Mouse (Mus musculus) neural tube, embryonic 11.5 days (tissue): ENCODE data around the gene Iqcf6. TPM values are rescaled to one million over a fixed set of nuclear protein-coding genes. Genes with fewer than 3 reads are reported as not detected.

Experiments used
- ATAC-seq: fragments of 200-750 bp; cut with Nextera tagmentation; 2 replicates; pipeline ENCODE4 v1.8.0; 2017; ENCODE audit warnings: moderate number of reproducible peaks, mild to moderate bottlenecking, moderate TSS enrichment, moderate library complexity; ENCODE audit not compliant: insufficient read depth, low FRiP score, low TSS enrichment
- DNase-seq: peaks from one replicate; pipeline ENCODE4 v3.0.0-alpha.2; 2015; ENCODE audit warnings: low spot score
- H3K27ac ChIP-seq: fragments of 300-500 bp; sonication (generic); 2 replicates; pipeline ENCODE4 v1.5.1; 2014; ENCODE audit warnings: low read depth, mild to moderate bottlenecking, low read length
- H3K27me3 ChIP-seq: fragments of 300-500 bp; sonication (generic); 2 replicates; pipeline ENCODE4 v1.6.1; 2014; ENCODE audit warnings: mild to moderate bottlenecking, low read length, mixed read lengths; ENCODE audit not compliant: control insufficient read depth, insufficient read depth
- H3K36me3 ChIP-seq: fragments of 300-500 bp; sonication (generic); 2 replicates; pipeline ENCODE4 v1.6.1; 2014; ENCODE audit warnings: mild to moderate bottlenecking, low read length, moderate library complexity, mixed read lengths; ENCODE audit not compliant: control insufficient read depth, insufficient read depth
- H3K4me1 ChIP-seq: fragments of 300-500 bp; sonication (generic); 2 replicates; pipeline ENCODE4 v1.6.1; 2014; ENCODE audit warnings: low read length, mixed read lengths; ENCODE audit not compliant: control insufficient read depth, insufficient read depth
- H3K4me2 ChIP-seq: fragments of 300-500 bp; sonication (generic); 2 replicates; pipeline ENCODE4 v1.6.1; 2014; ENCODE audit warnings: low read depth, mild to moderate bottlenecking, moderate library complexity
- H3K4me3 ChIP-seq: fragments of 300-500 bp; sonication (generic); 2 replicates; pipeline ENCODE4 v1.5.1; 2014; ENCODE audit warnings: low read depth, low read length
- H3K9ac ChIP-seq: fragments of 300-500 bp; sonication (generic); 2 replicates; pipeline ENCODE4 v1.6.1; 2014; ENCODE audit warnings: mild to moderate bottlenecking, low read length
- H3K9me3 ChIP-seq: fragments of 300-500 bp; sonication (generic); 2 replicates; pipeline ENCODE4 v1.6.1; 2016; ENCODE audit warnings: low read length; ENCODE audit not compliant: control insufficient read depth
- WGBS: fragments of 180-500 bp; shearing (Covaris S2); extraction: QIAGEN DNeasy Blood & Tissue Kit; methylation state at CpG from one replicate; pipeline ENCODE4 v1.1.7; 2014; 5-methylcytosine and 5-hydroxymethylcytosine counted together
- polyA plus RNA-seq: library from polyadenylated mRNA; unstranded; fragments of >200 nt; fragmentation: Nextera tagmentation; extraction: Ambion mirVana; gene quantifications from 2 replicates; pipeline ENCODE4 v1.2.1, GENCODE M21; 2014

Iqcf6 gene
- polyA plus RNA-seq, 1 experiment from 2014 or later: not detected

- H3K4me3 ChIP-seq: no peak overlapping the region
- ATAC-seq (no peak), DNase-seq (no peak)
- peaks cover 6% of the 10 kb centered on the region for H3K4me1 ChIP-seq
- no peaks in the 10 kb centered on the region for H3K9me3 ChIP-seq
- 96% methylated on average over 1 of the region's 1 CpGs for WGBS
- H3K27me3 ChIP-seq: 0 out of 2 replicates have a peak, but pooled peaks cover 3% of the 10 kb centered on the region
- H3K36me3 ChIP-seq: peaks cover 2% of the 10 kb centered on the region
- no peak overlapping the region for H3K4me2 ChIP-seq
- peak overlapping the region; percentile 5; the same call in 1 of the 2 replicates for H3K27ac ChIP-seq
- no peak overlapping the region for H3K9ac ChIP-seq
These were observed 33.6 kb downstream of the Iqcf6 start for GRCm38 (mm10) chr9:106659935-106660334.

- ATAC-seq: no peak
- no peak for DNase-seq
- Histone ChIP-seq H3K4me2 (no peak overlapping the region), H3K4me1 (peaks cover 4% of the 10 kb centered on the region; the same call in 1 of the 2 replicates), H3K27me3 (no peaks in the 10 kb centered on the region), H3K36me3 (peaks cover 2% of the 10 kb centered on the region), H3K4me3 (no peak overlapping the region), H3K9me3 (no peaks in the 10 kb centered on the region), H3K9ac (no peak overlapping the region), H3K27ac (no peak overlapping the region)
- 70% methylated on average over 6 of the region's 6 CpGs for WGBS
These were observed 36.8 kb downstream of the Iqcf6 start for GRCm38 (mm10) chr9:106663200-106663599.

- DNase-seq (no peak), ATAC-seq (no peak)
- Histone ChIP-seq H3K36me3 (peaks cover 2% of the 10 kb centered on the region), H3K9me3 (no peaks in the 10 kb centered on the region), H3K27me3 (no peaks in the 10 kb centered on the region), H3K4me2 (no peak overlapping the region), H3K9ac (no peak overlapping the region), H3K4me1 (peaks cover 4% of the 10 kb centered on the region; the same call in 1 of the 2 replicates), H3K4me3 (no peak overlapping the region), H3K27ac (no peak overlapping the region; the same call in 1 of the 2 replicates)
- 76% methylated on average over 4 of the region's 4 CpGs for WGBS
These were observed 38.1 kb downstream of the Iqcf6 start for GRCm38 (mm10) chr9:106664433-106664832.

GRCm38 (mm10) chr9:106664856-106665255 is 38.5 kb downstream of the Iqcf6 start:
- H3K4me1 ChIP-seq: 0 out of 2 replicates have a peak, but pooled peaks cover 4% of the 10 kb centered on the region
- H3K27me3 ChIP-seq: no peaks in the 10 kb centered on the region
- H3K36me3 ChIP-seq: peaks cover 2% of the 10 kb centered on the region
- no peak overlapping the region for H3K4me3 ChIP-seq
- DNase-seq: no peak
- H3K9ac ChIP-seq: no peak overlapping the region
- H3K9me3 ChIP-seq: no peaks in the 10 kb centered on the region
- H3K27ac ChIP-seq: peak overlapping the region; percentile 23; the same call in 1 of the 2 replicates
- ATAC-seq: no peak
- WGBS: 82% methylated on average over 6 of the region's 6 CpGs
- H3K4me2 ChIP-seq: no peak overlapping the region

GRCm38 (mm10) chr9:106673860-106674259 is 47.5 kb downstream of the Iqcf6 start:
- DNase-seq: no peak
- no peak overlapping the region for H3K4me3 ChIP-seq
- no peak overlapping the region for H3K9ac ChIP-seq
- H3K4me1 ChIP-seq: no peaks in the 10 kb centered on the region
- 92% methylated on average over 2 of the region's 2 CpGs for WGBS
- H3K27me3 ChIP-seq: no peaks in the 10 kb centered on the region
- no peak for ATAC-seq
- no peaks in the 10 kb centered on the region for H3K36me3 ChIP-seq
- no peak overlapping the region for H3K27ac ChIP-seq
- no peaks in the 10 kb centered on the region for H3K9me3 ChIP-seq
- H3K4me2 ChIP-seq: no peak overlapping the region

- Histone ChIP-seq H3K4me3 (no peak overlapping the region), H3K4me2 (no peak overlapping the region), H3K27me3 (no peaks in the 10 kb centered on the region), H3K9ac (no peak overlapping the region), H3K9me3 (no peaks in the 10 kb centered on the region), H3K36me3 (no peaks in the 10 kb centered on the region), H3K27ac (no peak overlapping the region), H3K4me1 (no peaks in the 10 kb centered on the region)
- whole genome bisulfite sequencing: 0% methylated on average over 1 of the region's 1 CpGs
- DNase-seq: peak; percentile 84
- peak; percentile 53; the same call in 1 of the 2 replicates for ATAC-seq
These were observed 49.1 kb downstream of the Iqcf6 start for GRCm38 (mm10) chr9:106675480-106675879.

- WGBS: 75% methylated on average over 8 of the region's 9 CpGs
- DNase-seq (no peak), ATAC-seq (no peak)
- Histone ChIP-seq H3K9ac (no peak overlapping the region), H3K36me3 (no peaks in the 10 kb centered on the region), H3K4me1 (no peaks in the 10 kb centered on the region), H3K4me2 (no peak overlapping the region), H3K27me3 (no peaks in the 10 kb centered on the region), H3K4me3 (no peak overlapping the region), H3K27ac (no peak overlapping the region), H3K9me3 (no peaks in the 10 kb centered on the region)
These were observed 49.6 kb downstream of the Iqcf6 start for GRCm38 (mm10) chr9:106675965-106676364.

GRCm38 (mm10) chr9:106676571-106676970 is 50.2 kb downstream of the Iqcf6 start:
- H3K4me1 ChIP-seq: no peaks in the 10 kb centered on the region
- no peaks in the 10 kb centered on the region for H3K36me3 ChIP-seq
- no peak overlapping the region for H3K27ac ChIP-seq
- H3K27me3 ChIP-seq: no peaks in the 10 kb centered on the region
- no peak overlapping the region for H3K4me3 ChIP-seq
- H3K9ac ChIP-seq: no peak overlapping the region
- 78% methylated on average over 4 of the region's 4 CpGs for WGBS
- no peaks in the 10 kb centered on the region for H3K9me3 ChIP-seq
- ATAC-seq: no peak
- DNase-seq: no peak
- H3K4me2 ChIP-seq: no peak overlapping the region
